Mouse (Mus musculus): ENCODE measurements at regions not wholly inside any gene's neighbourhood (a gene's known extent, or its start where the extent isn't known, plus 50 kb on each side); places are given as distances from the start of the nearest gene placed in this dataset.

DNA sequence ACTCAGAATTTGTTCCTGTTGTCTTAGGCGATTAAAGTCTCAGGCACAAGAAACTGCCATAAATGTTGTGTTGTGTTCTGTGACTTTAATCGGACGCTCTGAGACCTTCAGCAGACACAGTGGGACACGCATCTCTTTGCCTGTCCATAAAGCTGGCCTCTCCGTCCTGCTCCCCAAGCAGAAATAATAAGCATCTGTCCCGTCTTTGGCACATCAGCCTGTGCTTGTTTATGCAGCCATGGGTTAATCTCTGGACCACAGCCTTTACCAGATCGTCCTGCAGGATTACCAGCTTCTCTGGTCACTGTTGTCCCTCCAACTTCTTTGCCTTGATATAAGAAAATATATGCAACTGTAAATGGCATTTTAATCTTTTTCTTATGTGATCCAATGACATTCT lies 87.7 kb upstream of the Ret start:
- no peak for DNase-seq

DNA sequence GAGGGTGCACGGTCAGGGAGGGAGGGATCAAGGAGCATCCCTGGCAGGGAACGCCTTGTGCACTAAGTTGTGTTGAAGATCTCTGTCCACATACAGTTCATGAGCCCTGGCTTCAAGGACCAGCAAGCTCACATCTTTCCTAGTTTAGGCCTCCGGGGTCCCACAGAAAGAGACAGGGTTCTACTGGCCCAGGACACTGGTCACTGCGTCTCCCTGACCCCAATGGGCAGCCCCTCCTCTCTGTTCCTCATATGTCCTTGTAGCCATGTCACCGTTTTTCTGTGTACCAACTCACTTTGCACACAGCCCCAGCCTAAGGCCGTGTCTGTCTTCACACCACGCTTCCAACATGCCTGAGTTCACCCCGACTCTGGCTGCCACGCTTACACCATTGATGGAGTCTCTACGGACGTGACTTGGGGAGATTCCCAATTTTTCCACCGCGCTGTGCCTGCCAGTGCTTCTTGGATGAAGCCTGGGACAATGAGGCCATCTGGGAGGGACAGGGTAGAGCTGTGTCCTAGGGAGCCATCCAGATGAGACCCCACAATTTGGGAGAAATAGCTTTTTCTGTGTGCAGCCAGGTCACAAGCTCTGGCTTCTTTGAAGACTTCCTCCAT lies 86.5 kb upstream of the Ret start:
- no peak for DNase-seq

DNA sequence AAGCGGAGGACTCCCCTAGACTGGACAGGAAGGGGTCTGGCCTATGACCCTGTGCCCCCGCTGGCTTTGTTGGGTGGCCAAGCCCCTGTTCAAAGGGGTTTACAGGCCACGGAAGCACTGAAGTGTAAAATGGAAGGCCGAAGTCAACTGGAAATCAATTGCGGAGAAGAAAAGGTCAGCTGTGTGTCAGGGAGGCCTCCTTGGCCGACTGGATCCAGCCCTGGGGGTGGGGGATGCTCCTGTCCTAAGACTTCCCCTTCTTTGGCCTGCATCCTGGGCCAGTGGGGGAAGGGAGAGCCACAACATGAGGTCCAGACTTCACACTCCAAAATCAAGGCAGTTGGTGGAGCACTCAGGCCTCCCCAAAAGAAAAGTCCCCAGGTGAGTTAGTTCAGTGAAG lies 66.4 kb upstream of the Ret start:
- DNase-seq, result no peak

DNA sequence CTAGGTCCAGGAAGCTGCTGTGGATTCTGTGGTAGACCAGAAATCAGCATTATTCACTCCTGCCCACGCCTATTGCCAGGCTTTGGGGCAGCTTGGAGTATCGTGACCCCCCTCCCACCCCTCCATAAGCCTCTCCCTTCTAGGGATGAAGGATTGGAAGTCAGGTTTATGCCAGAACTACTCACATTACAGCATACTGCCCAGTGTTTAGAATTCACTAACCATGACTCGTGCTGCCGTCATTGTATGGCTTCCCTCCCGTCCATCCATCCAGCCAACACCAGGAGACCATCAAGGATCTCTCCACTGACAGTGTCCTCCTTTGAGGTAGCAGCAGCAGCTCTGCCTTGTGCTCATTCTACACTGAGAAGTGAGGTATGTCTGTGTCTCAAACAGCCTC lies 62.4 kb upstream of the Ret start:
- no peak for DNase-seq

- DNase-seq, result no peak
Measured at GRCm38 (mm10) chr6:118254871-118255270, 57.4 kb upstream of the Ret start.

DNA sequence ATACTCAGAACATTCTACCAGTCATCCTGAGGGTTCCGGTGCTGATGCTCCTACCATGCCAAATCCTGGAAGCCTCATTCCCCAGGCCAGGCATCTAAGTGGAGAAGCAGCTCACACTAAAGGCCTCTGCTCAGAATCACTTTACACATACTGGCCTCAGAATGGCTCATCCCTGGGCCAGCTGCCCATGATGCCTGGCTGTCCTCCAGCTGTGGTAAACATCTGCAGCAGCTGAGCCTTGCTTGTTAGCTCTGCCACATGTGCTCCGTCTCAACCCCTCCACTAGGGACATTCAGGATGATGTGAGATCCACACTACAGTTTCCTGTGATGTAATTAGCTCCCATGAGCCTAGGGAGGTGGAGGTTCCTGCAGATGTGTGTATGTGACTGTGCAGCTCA lies 55.2 kb upstream of the Ret start:
- peak; percentile 59 for DNase-seq

DNA sequence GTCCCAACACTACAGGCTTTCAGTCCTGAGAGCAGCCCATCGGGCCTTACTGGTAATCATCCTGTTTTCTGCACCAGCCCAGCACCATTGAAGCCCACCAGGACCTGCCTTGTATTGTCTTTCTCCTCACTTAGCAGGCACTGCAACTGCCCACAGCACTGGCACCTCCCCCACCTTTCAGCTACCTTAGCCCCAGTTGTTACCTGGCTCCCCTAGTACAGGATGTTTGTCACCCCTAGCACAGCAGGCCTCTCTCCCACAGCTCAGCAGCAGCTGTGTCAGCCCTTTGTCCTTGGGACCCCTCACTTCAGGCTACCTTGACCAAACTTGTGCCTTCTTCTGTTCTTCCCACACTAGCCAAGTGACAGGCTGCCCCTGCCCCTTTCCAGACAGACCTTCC lies 53.6 kb upstream of the Ret start:
- DNase-seq, result no peak

GRCm38 (mm10) chr6:118250006-118250405 lies 52.5 kb upstream of the Ret start:
- DNase-seq, result no peak

Measured in heart, postnatal 4 days (tissue).